Mouse (Mus musculus) right cerebral cortex, postnatal 10 days (tissue): ENCODE results near the gene Agrp.

Experiments
- DNase-seq, 2 experiments: peaks; one replicate each; pipeline ENCODE4 v3.0.0; 2021; ENCODE audit warnings: low spot score in 2 of 2

Gene Agrp

GRCm38 (mm10) chr8:105550083-105550482 lies 87.1 kb downstream of the Agrp start:
- DNase-seq = no peak

GRCm38 (mm10) chr8:105549506-105549905 lies 87.7 kb downstream of the Agrp start:
- DNase-seq = no peak

- DNase-seq = no peak
These were observed 90.5 kb downstream of the Agrp start for GRCm38 (mm10) chr8:105546384-105547350.

DNA sequence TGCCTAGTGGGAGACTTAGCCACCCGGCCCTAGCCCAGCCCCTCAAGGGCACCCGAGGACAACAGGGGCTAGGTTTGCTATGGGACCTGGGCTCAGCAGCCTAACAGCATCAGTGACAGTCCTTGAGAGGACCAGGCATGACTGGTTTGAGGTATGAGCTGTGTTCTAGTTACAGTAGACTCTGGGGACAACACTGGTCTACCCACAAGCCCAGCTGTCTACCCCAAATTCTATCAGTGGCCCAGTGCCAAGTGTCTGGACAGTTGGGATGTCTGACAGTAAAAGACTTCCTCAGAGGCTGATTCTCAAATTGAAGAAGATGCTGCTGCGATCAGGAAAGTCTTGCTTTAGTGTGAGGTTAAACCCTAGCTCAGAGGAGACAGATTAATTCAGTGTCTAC lies 91.9 kb downstream of the Agrp start:
- DNase-seq = peak; percentile 65 to 76

- DNase-seq = peak; percentile 58 to 64
These were observed 92.5 kb downstream of the Agrp start for GRCm38 (mm10) chr8:105544544-105545205.

DNA sequence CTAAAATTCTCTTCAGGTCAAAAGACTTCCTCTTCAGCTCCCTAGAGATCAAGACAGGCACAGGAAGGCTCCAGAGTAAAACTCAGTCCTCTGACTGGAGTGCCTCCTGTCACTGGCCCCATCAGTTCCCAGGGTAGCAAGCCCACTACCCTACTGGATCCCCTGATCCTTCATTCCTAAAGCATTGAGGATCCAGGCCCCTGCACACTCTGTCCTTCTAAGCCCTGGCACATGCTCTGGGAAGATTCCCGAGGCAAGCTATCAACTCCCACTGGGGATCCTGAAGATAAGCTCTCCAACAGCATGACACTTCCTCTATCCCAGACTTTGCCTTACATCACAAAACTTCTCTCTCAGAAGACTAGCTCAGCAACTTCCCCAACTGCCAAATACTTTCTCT lies 93.5 kb downstream of the Agrp start:
- no peak for DNase-seq

- no peak for DNase-seq
These were observed 94.4 kb downstream of the Agrp start for GRCm38 (mm10) chr8:105542808-105543207.

DNA sequence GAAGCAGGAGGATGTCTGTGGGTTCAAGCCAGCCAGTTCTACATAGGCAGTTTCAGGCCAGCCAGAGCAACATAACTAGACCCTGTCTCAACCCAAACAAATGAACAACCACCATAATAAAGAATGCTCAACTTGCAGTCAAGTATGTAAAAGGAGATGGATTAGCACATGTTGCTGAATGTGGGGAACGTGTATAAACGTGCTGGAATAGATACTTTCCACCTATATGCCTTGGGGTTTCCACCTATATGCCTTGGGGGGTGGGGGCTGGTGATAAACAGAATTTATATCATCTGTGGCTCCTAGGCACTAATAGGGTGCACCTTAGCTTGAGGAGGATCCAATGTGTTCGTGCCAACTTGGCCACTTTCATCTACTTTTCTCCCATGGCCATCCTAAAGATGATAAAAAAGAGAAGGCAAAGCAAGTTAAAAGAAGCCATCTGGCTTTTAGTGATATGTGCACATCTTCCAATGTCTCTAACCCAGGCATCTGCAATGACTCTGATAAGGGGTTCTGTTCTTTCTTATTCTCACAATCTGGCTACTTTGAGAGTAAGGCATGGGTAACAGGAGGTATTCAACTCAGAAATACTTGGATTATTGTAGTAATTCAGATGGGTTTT lies 95.0 kb downstream of the Agrp start:
- no peak for DNase-seq

DNA sequence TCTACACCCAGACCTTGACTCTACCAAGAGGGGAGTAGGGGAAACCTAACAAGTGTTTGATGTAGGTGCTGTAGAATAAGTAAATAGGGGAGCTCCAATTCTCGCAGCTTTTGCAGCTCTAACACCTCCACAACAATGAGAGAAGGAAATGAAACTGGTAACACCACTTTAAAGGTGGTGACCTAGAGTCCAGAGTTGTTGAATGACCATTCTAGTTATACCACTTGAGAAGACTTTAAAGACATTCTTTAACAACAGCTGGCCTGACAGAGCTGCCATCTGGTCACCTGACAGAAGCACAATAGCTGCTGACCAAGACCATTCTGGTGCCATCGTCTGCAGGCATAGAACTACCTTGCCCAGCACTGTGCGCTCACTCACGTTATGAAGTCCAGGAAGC lies 98.3 kb downstream of the Agrp start:
- DNase-seq = no peak

DNA sequence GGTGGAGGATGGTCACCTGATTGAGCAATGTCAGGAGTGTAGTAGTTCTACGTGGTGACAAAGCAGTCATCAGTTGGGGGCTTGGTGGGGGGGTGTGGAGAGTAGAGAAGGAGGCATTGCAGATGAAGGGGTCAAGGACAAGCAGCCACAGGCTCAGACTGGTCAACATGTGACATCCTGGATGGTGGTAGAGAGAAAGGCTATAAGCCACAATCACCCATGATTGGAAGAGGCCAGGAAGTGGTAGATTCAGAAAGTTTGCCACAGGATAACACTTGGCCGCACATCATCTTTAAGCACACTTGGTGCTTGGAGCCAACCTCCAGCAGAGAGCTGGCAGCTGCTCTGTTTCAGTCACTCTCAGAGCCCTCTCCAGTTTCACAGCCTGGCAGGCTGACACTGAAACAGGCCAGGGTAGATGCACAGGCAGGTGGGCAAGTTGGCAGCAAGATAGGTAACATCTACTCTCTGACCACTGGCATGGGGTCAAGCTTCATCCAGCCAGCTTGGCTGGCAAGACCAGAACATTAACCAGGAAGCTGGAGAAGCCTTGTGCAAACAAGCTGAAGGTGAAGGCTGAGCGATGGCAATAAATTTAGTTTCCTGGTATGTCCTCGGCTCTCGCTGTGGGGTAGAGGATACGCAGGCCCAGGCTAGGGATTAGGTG lies 100.0 kb downstream of the Agrp start:
- DNase-seq = no peak

GRCm38 (mm10) chr8:105536546-105536945 lies 100.6 kb downstream of the Agrp start:
- DNase-seq = peak in 1 of 2 experiments; percentile 42

- DNase-seq = peak; percentile 37 to 81
These were observed 103.3 kb downstream of the Agrp start for GRCm38 (mm10) chr8:105533892-105534329.

DNA sequence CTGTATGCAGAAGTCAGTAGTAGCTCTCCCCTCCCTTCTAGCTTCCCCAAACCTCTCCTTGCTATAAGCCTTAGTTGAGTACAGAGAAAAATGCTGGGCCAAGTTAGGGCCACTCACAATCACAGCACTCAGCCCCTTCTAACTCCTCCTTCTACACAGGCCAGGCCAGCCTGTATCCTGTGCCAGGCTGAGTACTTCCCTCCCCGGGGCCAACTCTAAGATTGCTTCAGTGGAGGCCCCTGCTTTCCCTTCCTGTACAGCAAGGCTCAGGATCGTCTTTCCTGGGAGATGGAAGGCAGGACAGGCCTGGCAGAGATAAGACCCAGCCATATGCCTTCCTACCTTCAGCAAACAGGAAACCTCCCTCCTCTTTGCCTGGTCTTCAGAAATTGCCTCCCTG lies 103.8 kb downstream of the Agrp start:
- DNase-seq = no peak

GRCm38 (mm10) chr8:105531774-105532173 lies 105.4 kb downstream of the Agrp start:
- peak in 1 of 2 experiments; percentile 44 for DNase-seq

- no peak for DNase-seq
These were observed 107.9 kb downstream of the Agrp start for GRCm38 (mm10) chr8:105529271-105529670.

DNA sequence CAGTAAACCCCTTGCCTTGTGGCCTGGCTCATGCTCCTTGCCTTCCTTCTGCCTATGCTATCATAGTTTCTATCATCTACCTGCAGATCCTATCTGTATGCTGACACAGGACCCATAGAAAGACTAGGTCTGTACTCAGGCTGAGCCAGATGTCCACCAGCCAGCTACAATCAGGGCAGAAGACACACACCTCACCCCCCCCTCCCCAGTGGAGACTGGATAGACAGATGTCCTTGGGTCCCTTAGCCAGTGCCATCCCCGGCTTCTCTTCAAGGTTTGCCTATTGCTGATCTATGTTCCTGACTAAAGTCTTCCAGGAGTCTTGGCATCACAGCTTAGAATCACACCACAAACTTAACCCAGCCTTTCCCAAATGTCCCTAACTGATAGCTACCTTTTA lies 109.0 kb downstream of the Agrp start:
- DNase-seq = no peak

DNA sequence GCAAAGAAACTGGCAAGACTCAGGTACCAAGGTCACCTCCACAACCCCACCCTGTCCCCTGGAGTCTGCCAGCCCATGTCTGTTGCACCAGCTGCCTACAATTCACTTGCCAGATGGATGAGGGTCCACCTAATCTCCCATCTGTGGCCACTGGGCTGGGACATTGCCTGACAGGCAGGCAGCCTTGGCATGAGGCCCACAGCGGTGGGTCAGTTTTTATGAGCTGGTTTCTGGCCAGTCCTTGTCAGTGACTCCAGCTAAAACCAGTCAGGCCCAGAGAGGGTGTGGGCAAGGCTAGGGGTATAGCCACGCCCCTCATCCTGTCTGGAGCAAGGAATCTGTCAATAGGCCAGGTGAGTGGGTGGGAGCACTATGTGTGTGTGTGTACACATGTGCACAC lies 110.1 kb downstream of the Agrp start:
- DNase-seq = no peak

GRCm38 (mm10) chr8:105522890-105523289 lies 114.3 kb downstream of the Agrp start:
- DNase-seq = no peak

DNA sequence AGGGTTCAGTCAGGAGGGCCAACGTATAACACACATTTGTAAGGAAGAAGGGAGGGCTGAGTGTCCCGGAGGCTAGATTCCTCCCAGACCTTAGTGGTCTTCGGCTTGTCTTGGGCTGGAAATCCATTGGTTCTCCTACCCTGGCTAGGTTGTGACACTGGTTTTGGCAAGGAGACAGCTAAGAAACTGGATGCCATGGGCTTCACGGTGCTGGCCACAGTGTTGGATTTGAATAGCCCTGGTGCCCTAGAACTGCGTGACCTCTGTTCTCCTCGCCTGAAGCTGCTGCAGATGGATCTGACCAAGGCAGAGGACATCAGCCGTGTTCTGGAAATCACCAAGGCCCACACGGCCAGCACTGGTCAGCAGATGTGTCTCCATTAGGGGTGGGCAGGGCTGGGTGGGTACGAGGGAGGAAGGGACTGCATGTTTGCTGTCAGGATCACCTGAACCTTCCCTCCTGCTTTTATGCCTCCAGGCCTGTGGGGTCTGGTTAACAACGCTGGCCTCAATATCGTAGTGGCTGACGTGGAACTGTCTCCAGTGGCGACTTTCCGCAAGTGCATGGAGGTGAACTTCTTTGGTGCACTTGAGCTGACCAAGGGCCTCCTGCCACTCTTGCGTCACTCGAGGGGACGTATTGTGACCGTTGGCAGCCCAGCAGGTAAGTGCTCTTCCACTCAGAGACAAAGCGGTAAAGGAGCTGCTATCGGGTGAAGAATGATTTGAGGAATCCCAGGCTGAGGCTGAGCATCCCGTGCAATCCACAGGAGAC lies 115.0 kb downstream of the Agrp start:
- no peak for DNase-seq

GRCm38 (mm10) chr8:105521061-105521460 lies 116.1 kb downstream of the Agrp start:
- DNase-seq = no peak

GRCm38 (mm10) chr8:105520521-105520920 lies 116.7 kb downstream of the Agrp start:
- DNase-seq = no peak
